Mouse (Mus musculus) MEL (cell line): Measurements from ENCODE around the gene Ddah1.

Experiments used
- CHD2 ChIP-seq: IDR thresholded peaks from 2 replicates; pipeline ENCODE4 v1.6.1; 2011; ENCODE audit warnings: low read length, improper control_type of control experiment
- CTCF ChIP-seq, 3 experiments: IDR thresholded peaks in 2 of 3; conservative IDR thresholded peaks in 1 of 3; 2 replicates each; pipeline ENCODE4 v1.5.1; 2011 to 2012; ENCODE audit warnings: low read length in 3 of 3, low read depth in 2 of 3, mild to moderate bottlenecking in 2 of 3, improper control_type of control experiment in 1 of 3, inconsistent platforms in 1 of 3, mixed read lengths in 1 of 3, moderate library complexity in 1 of 3; ENCODE audit not compliant: control insufficient read depth in 1 of 3, insufficient read depth in 1 of 3, poor library complexity in 1 of 3, severe bottlenecking in 1 of 3
- EP300 ChIP-seq, 2 experiments: IDR thresholded peaks; 2 replicates each; pipeline ENCODE4 v1.6.1; 2011; ENCODE audit warnings: improper control_type of control experiment in 2 of 2, low read length in 2 of 2, low read depth in 1 of 2, mild to moderate bottlenecking in 1 of 2
- NRF1 ChIP-seq: IDR thresholded peaks from 2 replicates; pipeline ENCODE4 v1.6.1; 2014; ENCODE audit warnings: low read depth, mild to moderate bottlenecking, inconsistent platforms, low read length, improper control_type of control experiment, moderate library complexity; ENCODE audit not compliant: poor library complexity, insufficient read depth, severe bottlenecking
- POLR2AphosphoS2 ChIP-seq: IDR thresholded peaks from 2 replicates; pipeline ENCODE4 v1.6.1; 2011; ENCODE audit warnings: low read length, improper control_type of control experiment
- UBTF ChIP-seq: IDR thresholded peaks from 2 replicates; pipeline ENCODE4 v1.6.1; 2012; ENCODE audit warnings: low read depth, mild to moderate bottlenecking, inconsistent platforms, low read length, improper control_type of control experiment, moderate library complexity, borderline replicate concordance; ENCODE audit not compliant: insufficient read depth
- USF1 ChIP-seq: IDR thresholded peaks from 2 replicates; pipeline ENCODE4 v1.6.1; 2014; ENCODE audit warnings: low read depth, mild to moderate bottlenecking, inconsistent platforms, low read length, improper control_type of control experiment, moderate library complexity
- ZC3H11A ChIP-seq: IDR thresholded peaks from 2 replicates; pipeline ENCODE4 v1.6.1; 2012; ENCODE audit warnings: low read depth, mild to moderate bottlenecking, inconsistent platforms, low read length, improper control_type of control experiment

GRCm38 (mm10) chr3:145938405-145939349, 180.2 kb downstream of the Ddah1 start:
- TF ChIP-seq CTCF (IDR thresholded peaks at IDR 0.05 in 2 of 3, conservative IDR thresholded peaks at IDR 0.05 in 1 of 3; ENCODE audit: control insufficient read depth in 1 of 3, insufficient read depth in 1 of 3, low read depth in 2 of 3, low read length in 3 of 3, poor library complexity in 1 of 3, severe bottlenecking in 1 of 3), result no peak
- no peak for TF ChIP-seq NRF1
- no peak for TF ChIP-seq EP300 (IDR thresholded peaks at IDR 0.05; ENCODE audit: low read depth in 1 of 2, low read length in 2 of 2)
- TF ChIP-seq USF1, result no peak
- no peak for TF ChIP-seq ZC3H11A
- TF ChIP-seq POLR2AphosphoS2, result no peak
- TF ChIP-seq CHD2, result no peak
- no peak for TF ChIP-seq UBTF
